Mouse (Mus musculus) thymus, postnatal 25 days (tissue): ENCODE results near the gene Ucn3.
"Not testable (repeated sequence)": the region's sequence is repeated elsewhere in the genome, so short reads cannot be mapped to it uniquely, and the experiment has no call there.

Source experiments
- DNase-seq: peaks from one replicate; pipeline ENCODE4 v3.0.0; 2022

The Ucn3 gene

GRCm38 (mm10) chr13:3945249-3945648 lies at the start of gene Ucn3:
Gene Ucn3, minus strand, starts transcription at chr13:3945349.
- no peak for DNase-seq

DNA sequence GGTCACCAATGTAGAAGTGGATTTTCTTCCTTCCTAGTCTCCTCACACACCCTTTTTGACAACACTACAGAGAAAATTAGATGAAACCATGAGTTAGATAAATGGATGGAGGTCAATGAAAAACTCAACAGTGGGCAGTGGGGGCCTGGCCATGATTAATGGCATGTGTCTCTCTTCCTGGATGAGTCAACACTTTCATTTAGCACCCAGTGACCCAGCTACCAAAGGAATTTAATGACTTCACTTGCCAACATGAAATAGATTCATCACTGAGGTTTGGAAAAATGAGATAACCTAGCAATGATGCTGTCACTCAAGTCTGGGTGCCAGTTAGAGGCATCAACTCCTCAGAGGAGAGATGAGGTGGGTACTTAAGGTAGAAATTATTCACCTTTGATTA lies 46.9 kb upstream of the Ucn3 start:
- no peak for DNase-seq

GRCm38 (mm10) chr13:3968849-3969248 lies 23.7 kb upstream of the Ucn3 start:
- no peak for DNase-seq

DNA sequence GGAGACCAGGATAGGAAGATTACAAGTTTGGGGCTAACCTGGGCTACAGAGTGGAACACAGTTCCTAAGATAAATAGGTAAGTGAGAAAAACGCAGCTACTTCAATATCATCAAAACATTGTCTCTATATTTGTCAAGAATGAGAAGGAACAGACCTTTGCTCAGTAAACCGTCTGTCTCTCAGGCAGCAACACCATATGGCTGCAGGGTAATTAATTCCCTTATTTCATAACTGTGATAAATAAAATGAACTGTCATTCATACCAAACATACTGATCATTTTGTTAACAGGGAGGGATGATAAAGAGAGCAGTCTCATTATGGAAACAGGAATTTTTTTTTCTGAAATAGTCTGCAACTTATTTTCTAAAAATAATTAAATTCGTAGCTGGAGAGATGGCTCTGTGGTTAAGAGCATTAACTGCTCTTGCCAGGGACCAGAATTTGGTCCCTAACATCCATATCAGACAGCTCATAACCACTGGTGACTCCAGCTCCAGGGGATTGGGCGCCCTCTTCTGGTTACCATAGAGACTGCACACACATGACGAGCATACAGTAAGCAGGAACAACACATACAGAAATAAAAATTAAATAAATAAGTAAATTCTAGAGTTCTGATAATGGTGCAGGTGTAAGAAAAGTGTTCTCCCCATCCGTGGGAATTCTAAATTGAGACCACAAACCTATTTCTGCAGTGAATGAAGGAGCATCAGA lies 6.2 kb upstream of the Ucn3 start:
- DNase-seq, result no peak

GRCm38 (mm10) chr13:3949477-3949876 lies 4.3 kb upstream of the Ucn3 start:
- no peak for DNase-seq

DNA sequence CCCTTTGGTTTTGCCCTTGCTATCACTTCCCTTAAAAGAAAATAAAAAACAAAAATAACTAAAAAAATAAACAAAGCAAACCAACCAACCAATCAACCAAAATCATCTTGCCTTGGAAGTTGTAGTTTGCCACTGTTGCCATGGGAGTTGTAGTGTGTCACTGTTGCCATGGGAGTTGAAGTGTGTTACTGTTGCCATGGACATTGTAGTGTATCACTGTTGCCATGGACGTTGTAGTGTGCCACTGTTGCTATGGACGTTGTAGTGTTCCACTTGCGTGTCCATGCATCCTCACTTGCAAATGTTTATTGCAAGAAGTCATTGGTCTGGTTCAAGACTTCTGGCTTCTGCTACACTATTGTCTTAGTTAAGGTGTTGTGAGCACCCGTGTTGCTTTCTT lies 2.1 kb upstream of the Ucn3 start:
- no peak for DNase-seq

- no peak for DNase-seq
These were observed 450 bp downstream of the Ucn3 start for GRCm38 (mm10) chr13:3944699-3945098.

GRCm38 (mm10) chr13:3926046-3926445 lies 19.1 kb downstream of the Ucn3 start:
- no peak for DNase-seq

GRCm38 (mm10) chr13:3925632-3926031 lies 19.5 kb downstream of the Ucn3 start:
- DNase-seq, result no peak

DNA sequence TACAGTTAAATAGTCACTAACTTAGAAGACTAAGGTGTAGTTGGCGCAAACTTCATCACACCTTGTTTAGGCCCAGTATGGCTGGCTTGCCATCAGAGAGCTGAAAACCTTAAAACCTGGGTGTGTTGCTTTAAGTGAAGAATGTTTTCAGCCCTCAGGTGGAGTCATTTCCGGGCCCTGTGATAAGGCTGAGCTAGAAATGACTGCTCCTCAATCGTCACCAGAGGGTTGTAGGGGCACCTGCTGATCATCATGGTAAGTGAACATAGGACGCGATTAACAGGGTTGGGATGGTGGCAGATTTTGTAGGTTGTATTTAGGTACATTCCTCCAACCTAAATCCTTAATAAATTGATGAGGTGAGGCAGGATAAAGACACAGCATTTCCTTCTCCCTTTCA lies 20.7 kb downstream of the Ucn3 start:
- DNase-seq, result no peak

- peak; percentile 93 for DNase-seq
These were observed 27.4 kb downstream of the Ucn3 start, which contains the start of the genes Net1 and Tubal3 for GRCm38 (mm10) chr13:3917571-3918311. Gene Net1, minus strand, starts transcription at chr13:3918220. Gene Tubal3, plus strand, starts transcription at chr13:3918274.

- DNase-seq, result no peak
These were observed 31.6 kb downstream of the Ucn3 start for GRCm38 (mm10) chr13:3913504-3913903.

DNA sequence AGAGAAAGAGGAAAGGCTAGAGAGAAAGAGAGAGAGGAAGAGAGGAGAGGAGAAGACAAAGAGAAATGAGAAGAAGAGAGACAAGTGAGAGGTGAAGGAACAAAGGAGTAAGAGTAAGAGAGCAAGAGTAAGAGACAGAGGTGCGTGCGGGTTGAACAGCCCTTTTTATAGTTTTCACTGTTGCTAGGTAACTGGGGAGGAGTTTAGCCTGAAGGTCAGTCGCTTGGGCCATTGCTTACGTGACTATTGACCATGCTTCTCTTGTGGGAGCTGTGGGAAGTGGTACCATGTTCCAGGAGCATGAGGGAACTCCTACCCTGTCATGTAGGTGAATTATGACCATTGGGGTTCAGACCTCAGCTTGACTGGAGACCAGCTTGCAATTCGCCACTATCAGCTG lies 34.8 kb downstream of the Ucn3 start:
- no peak for DNase-seq

DNA sequence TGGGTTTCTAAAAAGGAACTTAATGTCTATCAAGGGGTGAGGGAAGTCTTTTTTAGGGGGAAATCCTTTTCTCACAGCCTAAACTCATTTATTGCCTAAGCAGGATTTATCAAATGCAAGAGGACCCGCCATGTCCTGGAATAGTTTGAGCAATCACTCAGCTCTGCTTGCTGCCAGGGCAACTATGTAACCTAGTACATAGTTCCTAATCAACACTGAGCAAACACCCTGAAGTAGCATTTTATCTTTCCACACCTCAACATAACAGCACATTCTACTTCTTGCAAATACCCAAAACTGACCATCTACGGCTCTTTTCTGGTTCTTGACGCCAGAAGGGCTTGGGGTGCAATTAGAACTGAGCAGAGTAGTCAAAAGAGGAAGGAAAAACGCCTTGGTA lies 36.9 kb downstream of the Ucn3 start:
- no peak for DNase-seq

DNA sequence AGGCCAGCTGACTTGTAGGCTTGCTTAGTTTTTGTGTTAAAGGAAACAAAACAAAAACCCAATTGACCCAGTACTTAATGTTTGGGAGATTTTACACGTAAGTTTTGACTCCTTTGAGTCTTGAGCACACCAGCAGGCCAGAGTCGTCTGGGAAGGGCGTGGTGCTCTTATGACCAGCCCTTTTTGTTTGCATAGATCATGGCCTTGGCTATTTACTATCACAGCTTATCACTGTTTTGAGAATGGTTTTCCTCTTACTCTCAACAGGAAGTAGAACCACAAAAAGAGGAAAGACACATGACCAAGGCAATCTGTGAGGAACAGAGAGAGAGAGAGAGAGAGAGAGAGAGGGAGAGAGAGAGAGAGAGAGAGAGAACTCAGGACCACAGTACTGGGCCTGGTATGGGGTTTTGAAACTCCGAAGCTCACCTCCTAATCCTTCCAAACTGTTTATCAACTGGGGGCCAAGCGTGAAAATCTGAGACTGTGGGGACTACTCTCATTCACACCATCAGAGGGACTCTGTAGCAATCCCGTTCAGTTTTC lies 37.9 kb downstream of the Ucn3 start:
- no peak for DNase-seq

- DNase-seq, result no peak
These were observed 45.8 kb downstream of the Ucn3 start for GRCm38 (mm10) chr13:3899301-3899700.

- DNase-seq, result not testable (repeated sequence)
These were observed 46.9 kb downstream of the Ucn3 start for GRCm38 (mm10) chr13:3898202-3898601.

GRCm38 (mm10) chr13:3896913-3897312 lies 48.2 kb downstream of the Ucn3 start:
- peak; percentile 74 for DNase-seq

DNA sequence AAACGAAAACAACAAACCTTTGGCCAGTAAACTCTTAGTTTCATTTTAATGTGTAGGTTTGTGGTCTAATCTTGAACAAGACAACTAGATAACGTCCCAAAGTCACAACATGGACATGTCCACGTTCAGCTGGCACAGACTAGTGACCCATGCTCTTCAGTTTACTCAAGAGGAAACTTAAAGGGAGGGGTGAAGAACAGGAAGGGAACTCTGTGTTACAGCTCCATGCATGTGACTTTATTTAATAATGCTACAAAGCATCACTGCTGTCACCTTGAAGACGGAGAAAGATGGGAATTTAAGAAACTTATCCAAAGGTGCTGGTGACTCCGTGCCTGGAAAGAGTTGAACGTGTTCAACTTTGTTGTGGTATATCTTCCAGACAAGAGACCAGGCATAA lies 49.1 kb downstream of the Ucn3 start:
- no peak for DNase-seq

- DNase-seq, result no peak
These were observed 49.7 kb downstream of the Ucn3 start for GRCm38 (mm10) chr13:3895397-3895980.

- no peak for DNase-seq
These were observed 50.6 kb downstream of the Ucn3 start for GRCm38 (mm10) chr13:3894549-3894948.

GRCm38 (mm10) chr13:3893126-3893734 lies 51.9 kb downstream of the Ucn3 start:
- peak; percentile 94 for DNase-seq

DNA sequence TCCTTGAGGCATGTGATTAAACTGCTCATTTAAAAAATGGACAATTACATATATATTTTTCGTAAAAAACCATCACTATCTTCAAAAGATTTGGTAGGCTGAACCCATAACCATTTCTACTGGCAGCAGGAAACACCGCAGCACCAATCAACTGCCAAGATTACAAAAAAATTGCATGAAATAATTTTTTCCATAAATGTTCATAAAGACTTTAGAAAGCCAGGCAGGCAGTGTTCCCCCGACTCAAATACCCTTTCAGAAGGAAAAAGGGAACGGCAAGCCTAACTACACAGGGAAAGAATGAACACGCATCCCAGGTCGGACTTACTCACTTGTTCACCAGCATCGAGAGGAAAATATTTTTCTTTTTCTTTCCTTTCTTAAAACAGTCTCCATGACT lies 52.5 kb downstream of the Ucn3 start:
- DNase-seq, result no peak
